Mouse (Mus musculus) cerebellum, adult (tissue): ENCODE results near the gene Ak1.

Experiments
- ATAC-seq: cut with Nextera tagmentation; 2 replicates; pipeline ENCODE4 v1.9.2; 2017; ENCODE audit warnings: mild to moderate bottlenecking, moderate library complexity, mixed read lengths; ENCODE audit not compliant: insufficient number of reproducible peaks, low FRiP score, low TSS enrichment

Ak1 gene

DNA sequence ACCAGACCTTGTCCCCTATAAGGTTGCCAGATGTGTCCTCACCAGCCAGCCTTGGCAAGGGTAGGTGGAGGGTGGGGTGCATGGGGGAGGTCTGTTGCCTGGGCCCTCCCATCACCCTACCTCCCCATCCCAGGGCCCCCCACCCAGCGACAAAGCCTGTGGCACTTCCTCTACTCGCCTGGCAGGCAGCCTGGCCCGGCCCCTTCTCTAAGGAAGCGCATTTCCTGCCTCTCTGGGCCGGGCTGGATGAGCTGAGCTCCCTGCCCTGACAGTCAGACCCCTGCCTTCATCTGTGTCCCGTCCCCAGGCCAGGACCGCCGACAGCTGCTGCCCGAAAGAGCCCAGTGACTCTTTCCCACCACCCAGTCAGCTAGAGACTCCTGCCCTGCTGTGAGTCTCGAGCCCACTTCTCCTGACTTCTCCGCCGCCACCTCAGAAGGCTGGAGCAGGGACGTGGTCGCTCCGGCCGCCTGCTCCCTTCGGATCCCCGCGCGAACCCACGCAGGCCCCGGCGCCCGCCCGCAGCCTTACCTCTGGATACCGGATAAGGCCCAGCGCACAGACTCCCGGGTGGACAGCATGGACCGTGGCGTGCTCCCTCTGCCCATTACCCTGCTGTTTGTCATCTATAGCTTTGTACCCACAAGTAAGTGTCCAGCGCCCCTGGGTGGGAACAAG is 25.0 kb downstream of the Ak1 start, which contains the start of gene Eng:
Gene Eng (plus strand): TSS at position 217 of the 678 bp plus-strand sequence.
- ATAC-seq, result no peak

DNA sequence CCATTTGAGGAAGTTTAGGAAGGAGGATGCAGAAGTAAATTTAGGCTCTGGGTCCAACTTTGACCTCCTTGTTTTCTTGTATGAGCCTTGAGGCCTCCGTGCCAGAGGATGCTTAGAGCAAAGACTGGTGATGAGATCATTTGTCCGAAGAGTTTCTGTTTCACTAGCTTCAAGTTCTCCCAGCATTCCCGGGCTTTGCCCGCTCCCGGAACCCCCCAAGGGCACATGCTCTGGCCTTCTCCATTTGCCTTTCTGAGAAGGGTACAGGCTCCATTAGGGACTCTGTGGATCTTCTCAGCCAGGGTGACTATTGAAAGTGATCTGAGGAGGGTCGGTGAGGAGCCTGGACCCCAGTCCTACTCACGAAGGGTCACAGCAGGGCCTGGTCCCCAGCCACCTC is 25.8 kb downstream of the Ak1 start:
- no peak for ATAC-seq

DNA sequence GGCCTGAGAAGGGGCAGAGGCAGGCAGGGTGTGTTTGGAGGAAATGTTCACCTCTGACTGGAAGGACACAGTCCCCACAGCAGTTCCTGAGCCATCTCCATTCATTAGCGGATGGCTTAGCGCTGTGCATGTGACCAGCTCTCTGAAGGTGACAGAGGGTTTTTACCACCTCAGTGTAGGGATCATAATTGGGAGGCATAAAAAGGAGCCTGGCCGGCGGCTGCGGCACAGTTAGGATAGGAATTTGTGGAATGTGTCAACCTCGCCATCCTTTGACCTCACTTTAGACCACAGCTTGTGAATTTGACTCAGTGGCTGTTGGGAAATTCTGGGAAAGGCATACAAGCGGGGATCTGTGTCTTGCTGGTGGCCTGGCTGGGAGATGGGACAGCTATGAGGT is 32.2 kb downstream of the Ak1 start:
- ATAC-seq, result no peak

DNA sequence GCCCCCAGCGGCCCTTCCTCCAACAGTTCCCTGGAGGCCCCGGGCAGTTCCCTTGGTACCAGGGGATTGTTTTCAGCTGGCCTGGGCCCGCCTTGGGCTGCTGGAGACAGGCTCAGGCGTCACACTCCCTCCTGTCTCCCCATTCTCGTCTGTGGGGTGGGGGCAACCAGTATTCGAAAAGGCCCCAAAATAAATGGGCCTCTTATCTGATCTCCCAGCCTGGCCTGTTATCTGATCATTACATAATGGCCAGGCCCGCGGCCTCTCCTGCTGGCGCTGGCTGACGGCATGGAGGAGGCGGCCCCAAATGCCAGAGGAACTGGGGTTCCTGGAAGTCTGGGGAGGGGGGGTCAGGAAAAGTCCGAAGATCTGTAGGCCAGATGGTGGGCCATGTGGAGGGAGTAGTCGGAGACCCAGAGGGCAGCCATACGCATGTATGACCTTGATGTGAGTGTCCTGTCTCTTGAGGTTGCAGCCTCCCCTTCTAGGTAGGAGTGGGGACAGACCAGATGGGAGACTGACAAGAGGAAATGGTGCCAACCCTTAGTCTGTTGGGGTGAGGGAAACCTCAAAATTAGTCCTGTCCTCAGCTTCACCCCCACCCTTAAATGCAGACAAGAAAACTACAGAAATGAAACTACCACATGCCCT is 33.3 kb downstream of the Ak1 start:
- no peak for ATAC-seq

DNA sequence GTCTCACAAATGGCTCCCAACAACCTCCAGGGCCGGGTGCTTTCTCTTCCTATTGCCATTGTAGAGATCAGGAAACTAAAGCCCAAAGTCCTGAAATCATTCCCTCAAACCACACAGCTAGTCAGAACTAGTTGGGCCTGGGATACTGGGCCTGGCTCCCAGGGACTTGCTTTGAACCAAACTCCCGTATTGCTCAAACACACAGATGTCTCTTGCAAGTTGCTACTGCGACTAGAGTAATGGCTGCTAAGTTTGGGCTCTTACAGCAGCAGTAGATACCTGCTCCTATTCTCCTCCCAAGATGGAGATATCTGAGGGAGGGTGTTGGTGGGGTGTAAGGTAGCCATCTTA is 33.8 kb downstream of the Ak1 start:
- no peak for ATAC-seq

DNA sequence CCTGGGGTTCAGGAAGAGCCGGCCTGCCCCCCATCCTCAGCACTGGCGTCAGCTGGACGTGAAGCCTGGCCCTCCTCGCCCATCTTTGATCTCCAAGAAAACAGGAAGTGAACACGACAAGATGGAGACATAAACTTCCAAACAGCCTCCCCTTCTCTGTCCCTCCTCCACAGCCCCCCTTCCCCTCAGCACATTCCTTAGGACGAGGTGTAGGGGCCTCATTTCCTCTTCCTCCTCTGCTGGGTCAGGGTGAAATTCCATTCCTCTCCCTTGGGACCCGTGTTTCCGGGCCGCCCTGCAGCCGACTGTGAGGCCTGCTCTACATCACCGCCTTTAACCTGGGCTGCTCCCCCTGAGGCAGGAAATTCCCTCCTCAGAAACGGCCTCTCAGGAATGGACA is 34.3 kb downstream of the Ak1 start:
- ATAC-seq, result no peak

DNA sequence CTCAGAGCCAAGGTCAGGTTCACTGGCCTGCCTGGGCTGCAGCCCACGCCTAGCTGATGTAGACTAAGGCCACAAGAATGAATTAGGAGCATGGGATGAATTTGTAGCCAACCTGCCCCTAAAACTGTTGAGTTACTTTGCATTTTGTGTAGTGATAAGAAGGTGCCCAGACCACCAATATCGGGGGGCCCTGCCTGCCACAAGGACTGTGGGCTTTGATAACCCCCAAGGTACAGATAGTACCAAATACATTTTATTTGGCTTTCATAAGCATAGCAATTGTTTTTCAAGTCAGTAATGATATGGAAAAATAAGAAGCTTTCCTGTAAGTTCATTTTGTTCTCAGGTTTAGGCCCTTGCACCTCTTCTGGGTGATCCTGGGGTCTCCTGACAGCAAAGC is 37.3 kb downstream of the Ak1 start:
- ATAC-seq, result no peak

DNA sequence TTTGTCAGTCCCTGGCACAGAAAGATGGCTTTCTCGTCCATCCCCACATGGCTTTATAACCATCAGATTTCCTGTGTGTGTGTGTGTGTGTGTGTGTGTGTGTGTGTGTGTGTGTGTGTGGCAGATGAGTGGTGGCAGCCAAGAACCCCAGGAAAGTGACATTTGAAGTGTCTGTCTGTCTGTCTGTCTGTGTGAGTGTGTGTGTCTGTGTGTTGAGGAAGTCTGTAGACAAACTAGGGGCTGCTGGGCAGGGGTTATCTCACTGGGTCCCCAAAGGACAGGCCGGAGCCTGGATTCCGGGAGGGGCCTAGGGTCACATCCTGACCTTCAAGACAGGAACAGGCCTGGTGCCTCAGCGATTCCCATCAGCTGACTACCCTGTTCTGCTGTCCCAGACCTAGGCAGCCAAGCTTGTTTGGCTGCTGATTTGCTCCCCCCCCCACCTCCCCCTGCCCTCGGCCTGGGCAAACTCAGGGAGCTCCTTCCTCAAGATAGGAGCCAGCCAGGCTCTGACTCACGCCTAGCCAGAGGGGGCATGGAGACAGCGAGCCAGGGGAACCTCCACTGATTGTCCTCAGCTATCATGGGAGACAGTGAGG is 40.0 kb downstream of the Ak1 start:
- no peak for ATAC-seq

DNA sequence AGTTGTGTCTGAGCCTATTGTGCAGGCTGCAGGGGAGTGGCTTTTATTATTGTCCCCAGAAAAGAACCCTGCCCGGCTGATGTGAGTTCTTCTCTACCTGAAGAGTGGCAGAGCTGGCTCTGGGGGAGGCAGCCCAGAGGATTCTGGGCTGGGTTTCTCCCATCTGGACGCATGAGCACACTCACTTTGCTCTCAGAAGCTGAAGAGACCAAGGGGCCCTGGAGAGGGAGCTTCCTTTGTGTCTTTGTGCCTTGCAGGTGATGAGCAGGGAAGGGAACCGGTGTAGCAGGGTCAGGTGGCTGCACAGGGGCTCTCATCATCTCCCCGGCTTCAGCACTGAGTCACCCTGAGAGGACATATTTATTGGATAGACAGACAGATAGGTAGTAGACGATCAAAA is 40.7 kb downstream of the Ak1 start:
- no peak for ATAC-seq

DNA sequence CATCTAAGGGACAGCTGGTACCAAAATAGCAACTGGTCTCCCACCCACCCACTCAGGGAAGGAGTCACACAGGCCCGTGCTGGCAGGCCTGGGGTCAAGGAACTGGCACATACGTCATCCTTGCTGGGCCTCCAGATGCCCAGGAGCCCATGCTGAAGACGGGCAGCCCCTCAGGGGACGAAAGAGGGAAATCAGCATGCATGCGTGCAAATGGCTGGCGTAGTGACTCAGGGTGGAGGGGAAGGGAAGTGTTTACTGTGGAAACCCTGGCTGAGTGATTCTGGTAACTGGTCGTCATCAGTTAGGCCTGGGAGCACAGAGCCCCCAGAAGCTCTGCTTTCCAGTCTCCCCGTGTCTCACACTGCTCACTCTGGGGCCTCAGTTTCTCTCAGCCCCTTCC is 43.8 kb downstream of the Ak1 start:
- ATAC-seq, result no peak

DNA sequence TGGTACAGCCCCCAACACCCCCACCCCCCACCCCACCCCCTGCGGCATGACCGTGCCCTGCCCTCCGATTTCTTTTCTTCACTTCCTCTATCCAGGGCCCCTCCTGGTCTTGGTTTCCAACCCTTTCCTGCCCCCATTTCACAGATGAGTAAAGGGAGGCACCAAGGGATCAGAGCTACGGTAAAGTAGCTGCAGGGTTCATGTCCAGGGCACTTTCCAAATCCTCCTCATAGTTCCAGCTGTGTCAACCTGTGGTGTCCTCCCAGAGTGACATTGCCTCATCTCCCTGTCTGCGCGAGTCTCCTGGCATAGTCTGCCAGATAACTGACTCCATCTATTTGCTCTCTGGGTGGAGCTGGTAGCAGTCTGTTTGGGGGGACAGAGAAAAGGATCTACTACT is 44.3 kb downstream of the Ak1 start:
- ATAC-seq, result no peak

DNA sequence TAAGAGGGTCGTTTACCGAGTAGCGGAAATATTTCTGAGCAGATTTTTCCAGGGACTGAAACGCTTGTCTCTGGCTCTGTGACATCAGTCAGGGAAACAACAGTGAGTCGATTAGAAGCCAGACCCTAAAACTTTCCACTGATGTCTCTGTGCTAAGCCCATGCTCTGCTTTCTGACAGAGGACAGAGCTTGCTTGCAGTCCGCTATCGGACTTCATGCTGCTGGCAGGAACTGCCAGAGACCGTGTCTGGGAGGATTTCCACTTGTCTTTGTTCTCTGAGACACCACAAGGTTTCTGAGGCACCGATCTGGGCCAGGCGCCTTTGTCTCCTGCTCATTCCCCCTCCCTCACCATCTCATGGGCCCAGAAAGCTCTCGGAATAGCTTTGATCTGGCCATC is 46.2 kb downstream of the Ak1 start:
- ATAC-seq, result no peak

DNA sequence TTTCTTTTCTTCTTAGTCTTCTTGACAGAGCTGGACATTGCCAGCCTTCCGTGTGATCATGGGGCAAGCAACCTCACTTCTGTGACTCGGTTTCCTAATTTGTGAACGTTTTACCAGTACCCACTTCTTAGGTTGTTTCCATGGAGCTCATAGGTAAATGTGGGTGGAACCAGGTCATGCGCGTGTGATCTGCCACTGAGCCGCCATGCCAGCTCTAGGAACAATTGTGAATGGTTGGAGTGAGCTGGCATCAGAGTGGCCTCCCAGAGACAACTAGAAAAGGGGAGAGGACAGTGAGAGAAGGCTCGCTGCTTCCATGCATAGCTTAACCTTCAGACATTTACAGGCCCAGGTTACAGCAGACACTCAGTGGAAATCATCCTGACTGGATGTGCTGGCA is 46.6 kb downstream of the Ak1 start:
- ATAC-seq, result no peak

DNA sequence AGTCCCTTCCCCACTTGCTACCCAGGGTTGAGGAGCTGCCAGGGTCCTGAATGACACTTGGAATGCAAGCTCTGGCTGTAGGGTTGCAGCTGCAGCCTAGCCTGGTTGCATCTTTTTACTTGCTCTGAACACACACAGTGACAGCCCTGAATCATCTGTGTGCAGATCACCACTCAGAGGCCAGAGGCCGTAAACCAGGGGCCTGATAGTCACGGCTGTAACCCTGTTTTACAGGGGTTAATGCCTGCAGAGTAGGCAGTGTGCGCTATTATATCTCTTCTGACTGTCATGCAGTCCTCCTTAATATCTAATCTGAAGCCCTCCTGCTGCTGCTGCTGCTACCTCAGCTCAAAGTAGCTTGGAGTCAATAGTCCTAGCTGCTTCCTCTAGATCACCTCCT is 48.3 kb downstream of the Ak1 start:
- ATAC-seq, result no peak

DNA sequence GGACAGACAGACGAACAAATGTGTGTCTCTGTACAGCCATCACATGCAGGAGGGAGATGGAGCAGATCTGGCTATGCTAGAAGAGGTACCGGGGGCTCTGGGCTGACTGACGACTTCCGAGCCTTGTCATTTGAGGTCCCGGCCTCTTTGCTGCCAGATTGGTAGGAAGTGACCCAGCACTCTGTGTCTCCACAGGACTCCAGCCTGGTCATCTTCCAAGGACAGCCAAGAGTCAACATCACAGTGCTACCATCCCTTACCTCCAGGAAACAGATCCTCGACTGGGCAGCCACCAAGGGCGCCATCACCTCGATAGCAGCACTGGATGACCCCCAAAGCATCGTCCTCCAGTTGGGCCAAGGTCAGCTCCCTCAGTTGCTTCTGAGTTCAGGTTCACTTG is 49.6 kb downstream of the Ak1 start:
- no peak for ATAC-seq

DNA sequence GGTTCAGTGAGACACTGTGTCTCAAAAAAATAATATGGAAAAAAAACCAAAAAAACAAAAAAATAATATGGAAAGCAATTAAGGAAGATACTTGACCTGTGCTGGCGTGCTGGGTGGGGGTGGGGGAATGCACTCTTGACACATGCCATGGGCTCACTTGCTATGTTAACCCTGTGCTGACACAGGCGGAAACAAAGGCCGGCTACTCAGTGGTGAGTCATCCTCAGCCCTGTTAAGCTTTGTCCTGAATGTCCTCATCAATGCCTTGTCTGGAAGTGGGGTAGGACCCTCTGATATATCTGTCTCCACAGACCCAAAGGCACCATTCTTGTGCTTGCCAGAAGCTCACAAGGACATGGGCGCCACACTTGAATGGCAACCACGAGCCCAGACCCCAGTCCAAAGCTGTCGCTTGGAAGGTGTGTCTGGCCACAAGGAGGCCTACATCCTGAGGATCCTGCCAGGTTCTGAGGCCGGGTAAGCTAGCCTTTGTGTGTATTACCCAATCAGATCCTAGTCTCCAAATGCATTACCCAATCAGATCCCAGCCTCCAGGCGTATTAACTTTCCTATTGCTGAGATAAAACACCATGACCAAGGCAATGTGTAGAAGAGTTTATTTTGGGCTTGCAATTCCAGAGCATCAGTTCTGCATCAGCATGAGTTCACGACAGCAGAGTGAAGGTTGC is 50.5 kb downstream of the Ak1 start:
- ATAC-seq, result no peak

DNA sequence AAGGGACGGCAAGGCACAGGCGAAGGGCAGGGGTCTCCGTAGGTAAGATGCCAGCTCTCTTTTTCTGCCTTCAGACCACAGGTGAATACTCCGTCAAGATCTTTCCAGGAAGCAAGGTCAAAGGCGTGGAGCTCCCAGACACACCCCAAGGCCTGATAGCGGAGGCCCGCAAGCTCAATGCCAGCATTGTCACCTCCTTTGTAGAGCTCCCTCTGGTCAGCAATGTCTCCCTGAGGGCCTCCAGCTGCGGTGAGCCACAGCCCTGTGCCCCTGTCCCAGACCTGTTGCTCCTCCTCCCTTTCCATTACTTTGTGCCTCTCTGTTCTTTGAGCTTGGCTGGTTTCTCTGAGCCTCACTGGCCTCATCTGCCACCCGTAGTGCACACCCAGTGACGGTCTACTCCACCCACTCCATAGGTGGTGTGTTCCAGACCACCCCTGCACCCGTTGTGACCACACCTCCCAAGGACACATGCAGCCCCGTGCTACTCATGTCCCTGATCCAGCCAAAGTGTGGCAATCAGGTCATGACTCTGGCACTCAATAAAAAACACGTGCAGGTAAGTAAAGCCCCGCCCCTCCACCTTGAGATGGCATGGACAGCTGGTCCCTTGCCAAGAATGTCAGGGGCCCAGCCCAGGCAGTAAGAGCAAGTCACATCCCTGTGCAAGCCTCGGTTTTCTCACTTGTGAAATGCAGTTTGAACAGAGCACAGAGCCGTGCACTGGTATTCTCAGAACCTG is 51.8 kb downstream of the Ak1 start:
- no peak for ATAC-seq

DNA sequence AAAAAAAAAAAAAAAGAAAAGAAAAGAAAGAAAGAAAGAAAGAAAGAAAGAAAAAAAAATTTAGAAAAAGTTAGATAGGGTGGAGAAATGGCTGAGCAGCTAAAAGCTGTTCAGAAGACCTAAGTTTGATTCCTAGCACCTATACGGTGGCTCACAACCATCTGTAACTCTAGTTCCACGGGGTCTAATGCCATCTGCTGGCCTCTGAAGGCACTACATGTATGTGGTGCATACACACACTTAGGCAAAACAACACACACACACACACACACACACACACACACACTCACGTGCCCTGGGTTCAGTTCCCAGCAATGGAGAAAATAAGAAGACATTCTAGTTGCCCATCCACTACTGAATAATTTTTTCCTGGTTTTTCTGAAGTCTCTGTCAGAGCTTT is 55.3 kb downstream of the Ak1 start:
- no peak for ATAC-seq

DNA sequence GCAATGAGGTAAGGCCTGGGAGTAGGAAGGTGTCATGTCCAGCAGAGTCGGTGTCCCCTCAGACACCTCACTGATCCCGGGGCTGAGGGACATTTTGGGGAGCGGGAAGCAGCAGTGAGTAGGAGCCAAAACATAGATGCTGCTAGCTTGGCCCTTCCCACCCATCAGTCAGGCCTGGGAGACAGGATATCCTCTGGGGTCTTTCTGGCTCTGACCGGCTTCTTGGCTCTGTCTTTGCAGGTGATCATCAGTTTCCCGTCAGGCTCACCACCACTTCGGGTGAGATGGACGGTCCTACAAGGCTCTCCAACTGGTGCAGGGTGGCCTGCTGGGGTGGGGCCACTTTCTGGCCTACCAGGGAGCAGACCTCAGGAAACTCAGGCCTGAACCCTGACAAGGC is 56.1 kb downstream of the Ak1 start:
- no peak for ATAC-seq

DNA sequence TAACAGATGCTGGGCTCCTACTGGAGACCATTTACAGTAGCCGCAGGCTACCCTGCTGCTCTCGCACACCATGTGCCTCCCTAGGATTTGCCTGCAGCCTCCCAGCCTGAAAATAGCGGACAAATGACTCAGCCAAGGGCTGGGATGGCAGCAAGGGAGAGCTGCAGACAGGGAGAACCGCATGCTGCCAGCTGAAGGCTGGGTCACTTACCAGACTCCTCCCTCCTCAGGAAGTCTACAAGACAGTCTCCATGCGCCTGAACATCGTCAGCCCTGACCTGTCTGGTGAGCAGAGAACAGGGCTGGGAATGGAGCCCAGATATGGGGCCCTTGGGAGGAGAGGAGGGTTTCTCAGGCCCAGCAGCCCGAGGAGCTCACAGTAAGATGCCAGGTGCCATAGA is 58.5 kb downstream of the Ak1 start:
- no peak for ATAC-seq
